Mouse (Mus musculus) intestine, embryonic 16.5 days (tissue): ENCODE data around the gene Fgfr2. TPM values are rescaled to one million over a fixed set of nuclear protein-coding genes. Genes with fewer than 3 reads are reported as not detected.

Experiments
- ATAC-seq: fragments of 200-750 bp; cut with Nextera tagmentation; 2 replicates; pipeline ENCODE4 v1.8.0; 2017; ENCODE audit warnings: moderate TSS enrichment, moderate library complexity
- H3K27ac ChIP-seq: fragments of 300-500 bp; sonication (generic); 2 replicates; pipeline ENCODE4 v1.5.1; 2014; ENCODE audit warnings: mild to moderate bottlenecking, low read length
- H3K27me3 ChIP-seq: fragments of 300-500 bp; sonication (generic); replicated peaks from 2 replicates; pipeline ENCODE4 v1.6.1; 2014; ENCODE audit warnings: low read length, control low read depth, mixed read lengths; ENCODE audit not compliant: control insufficient read depth, insufficient read depth
- H3K36me3 ChIP-seq: fragments of 300-500 bp; sonication (generic); 2 replicates; pipeline ENCODE4 v1.6.1; 2014; ENCODE audit warnings: low read length, control low read depth; ENCODE audit not compliant: control insufficient read depth, insufficient read depth
- H3K4me1 ChIP-seq: fragments of 300-500 bp; sonication (generic); 2 replicates; pipeline ENCODE4 v1.6.1; 2014; ENCODE audit warnings: low read length, control low read depth, mixed read lengths; ENCODE audit not compliant: control insufficient read depth, insufficient read depth
- H3K4me2 ChIP-seq: fragments of 300-500 bp; sonication (generic); 2 replicates; pipeline ENCODE4 v1.6.1; 2014; ENCODE audit warnings: low read depth, low read length, control low read depth
- H3K4me3 ChIP-seq: fragments of 300-500 bp; sonication (generic); 2 replicates; pipeline ENCODE4 v1.5.1; 2014; ENCODE audit warnings: mild to moderate bottlenecking, low read length
- H3K9ac ChIP-seq: fragments of 300-500 bp; sonication (generic); 2 replicates; pipeline ENCODE4 v1.6.1; 2014; ENCODE audit warnings: low read depth, low read length
- H3K9me3 ChIP-seq: fragments of 300-500 bp; sonication (generic); 2 replicates; pipeline ENCODE4 v1.6.1; 2016; ENCODE audit warnings: low read length, control low read depth; ENCODE audit not compliant: control insufficient read depth
- WGBS: fragments of 180-500 bp; shearing (Covaris S2); extraction: QIAGEN DNeasy Blood & Tissue Kit; methylation state at CpG from one replicate; pipeline ENCODE4 v1.1.7; 2014; 5-methylcytosine and 5-hydroxymethylcytosine counted together
- polyA plus RNA-seq: library from polyadenylated mRNA; unstranded; fragments of >200 nt; fragmentation: Nextera tagmentation; extraction: Ambion mirVana; gene quantifications from 2 replicates; pipeline ENCODE4 v1.2.1, GENCODE M21; 2015

The Fgfr2 gene
- polyA plus RNA-seq, 1 experiment from 2014 or later = 47.3 TPM

DNA sequence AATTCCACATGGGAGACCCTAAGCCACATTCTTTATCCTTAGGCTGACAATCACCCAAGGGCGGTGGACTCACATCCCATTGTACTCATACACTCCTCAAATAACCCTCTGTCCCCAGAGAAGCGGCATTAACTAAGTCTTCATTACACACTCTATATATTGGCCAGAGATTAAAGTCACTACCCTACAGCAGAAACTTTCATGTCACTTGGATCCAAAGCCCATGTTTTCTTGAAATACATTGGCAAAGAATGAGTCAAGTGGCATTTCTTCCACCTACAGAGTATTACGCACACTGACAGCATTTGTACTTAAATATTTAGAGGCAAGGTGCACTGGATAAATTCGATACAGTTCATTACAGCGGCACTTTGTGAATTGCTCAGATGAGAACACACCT is 850.2 kb downstream of the Fgfr2 start:
- Histone ChIP-seq H3K27ac (no peak overlapping the region), H3K36me3 (peaks cover 4% of the 10 kb centered on the region; the same call in 1 of the 2 replicates), H3K4me1 (no peaks in the 10 kb centered on the region; the same call in 1 of the 2 replicates), H3K4me2 (no peak overlapping the region), H3K4me3 (no peak overlapping the region), H3K9ac (no peak overlapping the region), H3K9me3 (no peaks in the 10 kb centered on the region), H3K27me3 (no peaks in the 10 kb centered on the region)
- WGBS = 93% methylated on average over 5 of the region's 5 CpGs
- no peak for ATAC-seq

DNA sequence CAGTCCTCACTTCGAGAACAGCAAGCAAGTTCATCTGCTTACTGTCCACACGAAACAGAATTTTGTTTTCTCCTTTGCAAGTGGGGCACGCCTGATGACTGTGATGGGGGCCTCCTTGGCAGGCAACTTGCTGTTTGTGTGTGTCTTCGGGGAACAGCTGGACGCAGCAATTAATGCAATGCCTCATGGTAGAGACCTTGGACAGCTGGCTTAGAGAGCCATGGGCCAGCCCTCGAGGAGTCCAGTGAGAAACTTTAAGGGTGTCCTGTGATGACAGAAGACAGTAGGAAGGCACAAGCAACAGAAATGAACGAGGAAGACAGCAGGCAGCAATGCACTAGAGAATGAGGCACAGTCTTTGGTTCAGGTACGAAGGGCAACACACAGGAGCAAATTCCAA is 852.8 kb downstream of the Fgfr2 start:
- Histone ChIP-seq H3K4me3 (no peak overlapping the region), H3K4me2 (no peak overlapping the region), H3K4me1 (no peaks in the 10 kb centered on the region; the same call in 1 of the 2 replicates), H3K27me3 (no peaks in the 10 kb centered on the region), H3K9ac (no peak overlapping the region), H3K9me3 (no peaks in the 10 kb centered on the region), H3K36me3 (peaks cover 4% of the 10 kb centered on the region; the same call in 1 of the 2 replicates), H3K27ac (peak overlapping the region; percentile 14; the same call in 1 of the 2 replicates)
- ATAC-seq = no peak
- WGBS = 67% methylated on average over 8 of the region's 8 CpGs

DNA sequence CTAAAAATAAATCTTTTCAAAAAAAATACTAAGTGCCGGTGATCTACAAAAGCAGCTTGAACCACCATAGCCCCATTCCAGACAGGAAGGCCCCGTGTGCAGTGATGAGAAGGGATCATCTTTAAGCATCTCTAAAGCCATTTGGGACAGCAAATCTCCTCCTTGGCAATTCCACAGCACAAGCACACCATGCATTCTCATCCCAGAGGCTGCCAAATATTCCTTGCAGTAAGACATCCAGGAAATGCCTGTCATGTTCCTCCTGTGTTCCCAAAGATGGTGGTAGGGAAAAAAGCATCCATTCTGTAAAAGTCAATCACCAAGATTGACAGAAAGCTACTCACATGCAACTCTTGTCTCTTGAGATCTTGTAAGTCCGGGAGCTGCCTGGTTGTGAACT is 853.5 kb downstream of the Fgfr2 start:
- no peak for ATAC-seq
- 79% methylated on average over 3 of the region's 3 CpGs for WGBS
- Histone ChIP-seq H3K36me3 (peaks cover 4% of the 10 kb centered on the region; the same call in 1 of the 2 replicates), H3K27ac (no peak overlapping the region), H3K9ac (no peak overlapping the region), H3K4me3 (no peak overlapping the region), H3K4me2 (no peak overlapping the region), H3K9me3 (no peaks in the 10 kb centered on the region), H3K27me3 (no peaks in the 10 kb centered on the region), H3K4me1 (no peaks in the 10 kb centered on the region; the same call in 1 of the 2 replicates)

DNA sequence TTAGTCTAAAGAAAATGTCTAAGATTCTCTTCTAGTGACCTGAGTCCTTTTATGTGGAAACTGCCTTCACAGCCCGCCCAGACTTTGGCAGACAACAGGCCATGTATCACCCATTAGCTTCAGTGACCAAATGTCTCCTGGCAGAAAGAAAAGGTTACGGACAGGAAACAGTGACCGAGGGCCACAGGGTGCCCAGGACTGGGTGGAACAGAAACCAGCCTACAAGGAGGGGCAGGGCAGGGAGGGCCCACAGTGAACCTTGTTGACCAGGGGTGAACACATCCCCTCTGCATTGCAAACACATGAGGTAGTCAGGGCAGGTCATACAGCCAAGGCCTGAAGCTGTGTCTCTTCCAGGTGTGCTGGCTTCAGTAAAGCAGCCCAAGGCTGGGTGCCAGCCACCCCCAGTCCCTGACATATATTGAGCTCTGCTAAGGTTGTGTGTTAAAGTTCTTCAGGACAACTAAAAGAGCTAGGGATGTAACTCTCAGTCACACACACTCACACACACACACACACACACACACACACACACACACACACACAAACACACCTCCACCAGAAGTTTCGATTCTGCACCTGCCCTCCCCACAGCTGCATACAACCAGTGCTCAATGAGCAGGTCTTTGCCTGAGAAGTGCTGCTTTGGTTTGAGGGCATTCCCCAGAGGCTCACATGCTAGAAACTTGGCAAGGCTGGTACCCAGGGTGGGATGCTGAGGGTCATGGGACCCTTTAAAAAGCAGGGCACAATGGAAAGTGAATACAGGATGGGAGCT is 855.2 kb downstream of the Fgfr2 start:
- Histone ChIP-seq H3K4me3 (no peak overlapping the region), H3K4me1 (no peaks in the 10 kb centered on the region; the same call in 1 of the 2 replicates), H3K27ac (no peak overlapping the region), H3K36me3 (peaks cover 4% of the 10 kb centered on the region; the same call in 1 of the 2 replicates), H3K9ac (no peak overlapping the region), H3K9me3 (no peaks in the 10 kb centered on the region), H3K27me3 (no peaks in the 10 kb centered on the region), H3K4me2 (no peak overlapping the region)
- no peak for ATAC-seq
- 82% methylated on average over 4 of the region's 4 CpGs for WGBS

- no peak overlapping the region for H3K9ac ChIP-seq
- no peak overlapping the region for H3K4me3 ChIP-seq
- no peaks in the 10 kb centered on the region; the same call in 1 of the 2 replicates for H3K4me1 ChIP-seq
- H3K36me3 ChIP-seq = peaks cover 4% of the 10 kb centered on the region; the same call in 1 of the 2 replicates
- H3K27me3 ChIP-seq = no peaks in the 10 kb centered on the region
- H3K4me2 ChIP-seq = no peak overlapping the region
- H3K9me3 ChIP-seq = no peaks in the 10 kb centered on the region
- WGBS = 67% methylated on average over 3 of the region's 3 CpGs
- no peak for ATAC-seq
- H3K27ac ChIP-seq = no peak overlapping the region
These were observed 858.4 kb downstream of the Fgfr2 start for GRCm38 (mm10) chr7:132264763-132265162.

DNA sequence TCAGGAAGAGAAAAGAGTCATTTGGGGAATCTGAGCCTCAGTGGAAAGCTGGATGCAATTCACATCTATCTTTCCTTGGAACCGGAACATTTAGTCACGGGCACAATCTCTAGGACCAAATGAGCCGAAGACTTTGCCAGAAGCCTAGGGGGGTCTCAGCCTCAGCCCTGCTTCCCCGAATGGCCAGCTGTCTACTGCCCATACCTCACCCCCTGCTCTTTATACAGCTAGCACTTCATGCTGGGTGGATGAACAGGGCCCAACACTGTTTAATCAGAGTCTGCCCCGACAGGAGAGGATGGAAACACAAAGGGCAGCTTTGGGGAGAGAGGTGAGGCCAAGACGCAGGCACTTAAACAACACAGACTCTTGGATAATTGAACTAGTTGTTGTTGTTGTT is 860.0 kb downstream of the Fgfr2 start:
- no peak for ATAC-seq
- H3K27ac ChIP-seq = peak overlapping the region; percentile 37; the same call in 1 of the 2 replicates
- WGBS = 72% methylated on average over 6 of the region's 6 CpGs

GRCm38 (mm10) chr7:132262696-132263095 is 860.5 kb downstream of the Fgfr2 start:
- Histone ChIP-seq H3K4me2 (no peak overlapping the region), H3K27me3 (no peaks in the 10 kb centered on the region), H3K27ac (peak overlapping the region; percentile 37; the same call in 1 of the 2 replicates), H3K9me3 (no peaks in the 10 kb centered on the region), H3K36me3 (0 out of 2 replicates have a peak, but pooled peaks cover 1% of the 10 kb centered on the region), H3K4me3 (no peak overlapping the region), H3K4me1 (peaks cover 8% of the 10 kb centered on the region), H3K9ac (no peak overlapping the region)
- ATAC-seq = no peak
- WGBS = 53% methylated on average over 6 of the region's 6 CpGs

More for the DNA sequence above, 860.0 kb downstream of the Fgfr2 start:
- no peak overlapping the region for H3K4me3 ChIP-seq
- H3K4me1 ChIP-seq = peaks cover 8% of the 10 kb centered on the region
- no peak overlapping the region for H3K9ac ChIP-seq
- no peak overlapping the region for H3K4me2 ChIP-seq
- no peaks in the 10 kb centered on the region for H3K36me3 ChIP-seq
- no peaks in the 10 kb centered on the region for H3K9me3 ChIP-seq
- H3K27me3 ChIP-seq = no peaks in the 10 kb centered on the region

DNA sequence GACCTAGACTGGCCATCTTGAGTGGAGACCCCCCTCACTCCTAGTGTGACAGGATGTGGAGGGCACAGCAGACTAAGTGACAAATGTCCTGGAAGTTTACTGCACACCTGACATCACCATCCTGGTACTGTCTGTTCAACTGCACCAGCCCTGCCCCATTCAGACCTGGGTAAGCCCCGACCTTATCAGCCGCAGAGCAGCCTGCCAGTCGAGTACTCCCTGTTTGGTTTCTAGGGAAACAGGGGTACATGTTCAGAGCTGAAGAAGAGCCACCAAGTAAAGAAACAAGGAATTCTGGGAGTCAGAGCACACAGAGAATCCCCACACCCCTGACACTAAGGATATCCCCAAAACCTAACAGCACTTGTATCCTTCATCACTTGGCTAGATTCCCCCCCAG is 861.3 kb downstream of the Fgfr2 start:
- Histone ChIP-seq H3K9me3 (no peaks in the 10 kb centered on the region), H3K27me3 (no peaks in the 10 kb centered on the region), H3K9ac (no peak overlapping the region), H3K4me3 (no peak overlapping the region), H3K4me1 (peaks cover 8% of the 10 kb centered on the region), H3K4me2 (no peak overlapping the region), H3K36me3 (0 out of 2 replicates have a peak, but pooled peaks cover 3% of the 10 kb centered on the region), H3K27ac (no peak overlapping the region)
- WGBS = 46% methylated on average over 3 of the region's 3 CpGs
- peak; percentile 25; the same call in 1 of the 2 replicates for ATAC-seq

GRCm38 (mm10) chr7:132260632-132261031 is 862.5 kb downstream of the Fgfr2 start:
- no peaks in the 10 kb centered on the region for H3K27me3 ChIP-seq
- no peaks in the 10 kb centered on the region for H3K9me3 ChIP-seq
- 72% methylated on average over 5 of the region's 5 CpGs for WGBS
- H3K36me3 ChIP-seq = 0 out of 2 replicates have a peak, but pooled peaks cover 3% of the 10 kb centered on the region
- no peak overlapping the region for H3K27ac ChIP-seq
- H3K9ac ChIP-seq = no peak overlapping the region
- no peak overlapping the region for H3K4me3 ChIP-seq
- no peak for ATAC-seq
- peaks cover 8% of the 10 kb centered on the region for H3K4me1 ChIP-seq
- H3K4me2 ChIP-seq = no peak overlapping the region
